Mouse (Mus musculus) hindbrain, embryonic 13.5 days (tissue): ENCODE measurements around the gene Myo3a. TPM values are rescaled to one million over a fixed set of nuclear protein-coding genes. Genes with fewer than 3 reads are reported as not detected.

ENCODE experiments used
- ATAC-seq: fragments of 200-750 bp; cut with Nextera tagmentation; 2 replicates; pipeline ENCODE4 v1.8.0; 2017; ENCODE audit warnings: moderate TSS enrichment; ENCODE audit not compliant: low FRiP score
- H3K27ac ChIP-seq: fragments of 300-500 bp; sonication (generic); 2 replicates; pipeline ENCODE4 v1.5.1; 2015; ENCODE audit warnings: inconsistent platforms, mild to moderate bottlenecking, moderate library complexity
- H3K27me3 ChIP-seq: fragments of 300-500 bp; sonication (generic); 2 replicates; pipeline ENCODE4 v1.6.1; 2015; ENCODE audit warnings: mild to moderate bottlenecking, inconsistent platforms
- H3K36me3 ChIP-seq: fragments of 300-500 bp; sonication (generic); 2 replicates; pipeline ENCODE4 v1.6.1; 2015; ENCODE audit warnings: mild to moderate bottlenecking, inconsistent platforms
- H3K4me1 ChIP-seq: fragments of 300-500 bp; sonication (generic); replicated peaks from 2 replicates; pipeline ENCODE4 v1.6.1; 2015; ENCODE audit warnings: inconsistent platforms
- H3K4me2 ChIP-seq: fragments of 300-500 bp; sonication (generic); 2 replicates; pipeline ENCODE4 v1.6.1; 2015; ENCODE audit warnings: inconsistent platforms, mild to moderate bottlenecking, moderate library complexity
- H3K4me3 ChIP-seq: fragments of 300-500 bp; sonication (generic); 2 replicates; pipeline ENCODE4 v1.5.1; 2015; ENCODE audit warnings: mild to moderate bottlenecking, inconsistent platforms
- H3K9ac ChIP-seq: fragments of 300-500 bp; sonication (generic); 2 replicates; pipeline ENCODE4 v1.6.1; 2015; ENCODE audit warnings: mild to moderate bottlenecking, inconsistent platforms
- H3K9me3 ChIP-seq: fragments of 300-500 bp; sonication (generic); 2 replicates; pipeline ENCODE4 v1.6.1; 2016; ENCODE audit warnings: inconsistent platforms
- WGBS: fragments of 180-500 bp; shearing (Covaris S2); methylation state at CpG from one replicate; pipeline ENCODE4 v1.1.7; 2015; 5-methylcytosine and 5-hydroxymethylcytosine counted together
- polyA plus RNA-seq: library from polyadenylated mRNA; unstranded; fragments of >200 nt; fragmentation: Nextera tagmentation; extraction: Ambion mirVana; gene quantifications from 2 replicates; pipeline ENCODE4 v1.2.1, GENCODE M21; 2015

Gene Myo3a
- polyA plus RNA-seq, 1 experiment from 2014 or later: not detected

DNA sequence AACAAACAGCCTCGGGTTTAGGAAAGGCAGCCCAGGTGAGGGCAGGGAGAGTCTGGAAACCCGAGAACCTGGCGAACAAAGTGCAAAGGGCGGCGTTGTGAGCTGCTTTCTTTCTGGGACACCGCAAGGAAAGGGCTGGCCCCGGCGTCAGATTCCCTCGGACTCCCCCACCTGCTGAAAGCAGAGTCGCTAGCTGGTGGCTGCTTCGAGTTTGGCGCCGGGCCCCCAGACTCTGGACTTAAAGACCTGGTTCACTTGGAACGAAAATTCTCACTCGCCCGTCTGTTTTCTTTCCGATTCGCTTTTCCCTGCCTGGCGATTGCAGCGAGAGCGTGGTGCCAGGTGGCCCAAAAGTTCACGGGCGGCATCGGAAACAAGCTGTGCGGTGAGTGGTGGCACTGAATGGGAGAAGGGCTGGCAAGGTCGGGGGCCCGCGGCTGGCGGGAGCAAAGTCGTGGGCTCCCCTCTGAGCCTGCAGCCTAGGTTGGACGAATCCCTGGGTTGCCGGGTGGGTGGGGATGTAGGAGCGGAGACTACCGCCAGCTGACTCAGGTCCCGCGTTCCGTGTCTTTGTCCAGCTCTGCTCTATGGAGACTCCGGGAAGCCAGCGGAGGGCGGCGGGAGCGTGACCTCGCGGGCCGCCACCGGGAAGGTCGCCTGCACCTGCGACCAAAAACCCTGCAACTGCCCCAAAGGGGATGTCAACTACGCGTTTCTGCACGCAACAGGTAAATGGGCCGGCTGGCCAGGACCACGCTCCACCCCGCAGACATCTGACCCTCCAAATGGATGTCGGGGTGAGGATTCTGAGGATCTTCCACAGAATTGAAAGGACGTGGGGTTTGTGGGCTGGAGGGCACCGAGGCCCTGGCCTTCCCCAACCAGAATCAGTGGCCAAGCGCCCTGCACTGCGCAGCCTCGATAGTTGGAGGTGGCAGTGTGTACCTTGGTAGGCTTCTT lies 396.1 kb downstream of the Myo3a start:
- Histone ChIP-seq H3K4me3 (peak overlapping the region; percentile 61), H3K9ac (peak overlapping the region; percentile 88), H3K4me2 (peak overlapping the region; percentile 84), H3K9me3 (no peaks in the 10 kb centered on the region), H3K36me3 (no peaks in the 10 kb centered on the region), H3K27ac (peak overlapping the region; percentile 98), H3K4me1 (peaks cover 43% of the 10 kb centered on the region), H3K27me3 (peaks cover 82% of the 10 kb centered on the region)
- under 1% methylated on average over 60 of the region's 60 CpGs for WGBS
- no peak for ATAC-seq

DNA sequence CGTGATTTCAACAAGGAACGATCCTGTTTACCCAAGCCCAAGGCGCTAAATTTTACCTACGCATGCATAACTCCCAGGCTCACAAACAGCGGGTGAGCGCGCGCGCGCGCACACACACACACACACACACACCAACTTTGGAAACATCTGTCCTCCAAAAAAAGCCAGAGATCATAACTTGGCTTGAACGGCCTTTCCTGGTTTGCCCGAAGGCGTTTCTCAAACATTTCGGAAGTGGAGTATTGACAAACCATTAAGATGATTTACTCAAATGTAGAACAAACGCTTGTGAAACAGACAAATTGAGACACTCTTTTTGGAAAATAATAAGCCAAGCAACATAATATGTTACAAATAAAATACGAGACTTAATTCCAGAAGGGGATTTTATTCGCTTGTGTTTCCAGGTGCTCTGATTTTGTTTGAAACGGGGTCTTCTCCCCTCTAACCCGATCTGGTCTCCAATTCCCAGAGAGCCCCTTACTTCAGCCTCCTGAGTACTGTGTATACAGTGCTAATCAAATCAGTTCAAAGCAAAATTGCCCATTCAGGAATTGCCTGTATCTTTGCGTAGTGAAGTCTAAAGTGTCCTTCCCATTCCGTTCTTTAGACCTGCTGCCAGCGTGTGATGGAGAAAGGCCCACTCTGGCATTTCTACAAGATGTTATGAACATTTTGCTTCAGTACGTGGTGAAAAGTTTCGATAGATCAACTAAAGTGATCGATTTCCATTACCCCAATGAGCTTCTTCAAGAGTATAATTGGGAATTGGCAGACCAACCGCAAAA lies 397.1 kb downstream of the Myo3a start:
- H3K36me3 ChIP-seq: no peaks in the 10 kb centered on the region
- H3K9me3 ChIP-seq: no peaks in the 10 kb centered on the region
- peak overlapping the region; percentile 84 for H3K4me2 ChIP-seq
- H3K4me1 ChIP-seq: peaks cover 41% of the 10 kb centered on the region
- H3K27ac ChIP-seq: peak overlapping the region; percentile 98
- ATAC-seq: no peak
- peaks cover 73% of the 10 kb centered on the region for H3K27me3 ChIP-seq
- peak overlapping the region; percentile 61 for H3K4me3 ChIP-seq
- WGBS: 5% methylated on average over 27 of the region's 27 CpGs
- peak overlapping the region; percentile 88 for H3K9ac ChIP-seq

DNA sequence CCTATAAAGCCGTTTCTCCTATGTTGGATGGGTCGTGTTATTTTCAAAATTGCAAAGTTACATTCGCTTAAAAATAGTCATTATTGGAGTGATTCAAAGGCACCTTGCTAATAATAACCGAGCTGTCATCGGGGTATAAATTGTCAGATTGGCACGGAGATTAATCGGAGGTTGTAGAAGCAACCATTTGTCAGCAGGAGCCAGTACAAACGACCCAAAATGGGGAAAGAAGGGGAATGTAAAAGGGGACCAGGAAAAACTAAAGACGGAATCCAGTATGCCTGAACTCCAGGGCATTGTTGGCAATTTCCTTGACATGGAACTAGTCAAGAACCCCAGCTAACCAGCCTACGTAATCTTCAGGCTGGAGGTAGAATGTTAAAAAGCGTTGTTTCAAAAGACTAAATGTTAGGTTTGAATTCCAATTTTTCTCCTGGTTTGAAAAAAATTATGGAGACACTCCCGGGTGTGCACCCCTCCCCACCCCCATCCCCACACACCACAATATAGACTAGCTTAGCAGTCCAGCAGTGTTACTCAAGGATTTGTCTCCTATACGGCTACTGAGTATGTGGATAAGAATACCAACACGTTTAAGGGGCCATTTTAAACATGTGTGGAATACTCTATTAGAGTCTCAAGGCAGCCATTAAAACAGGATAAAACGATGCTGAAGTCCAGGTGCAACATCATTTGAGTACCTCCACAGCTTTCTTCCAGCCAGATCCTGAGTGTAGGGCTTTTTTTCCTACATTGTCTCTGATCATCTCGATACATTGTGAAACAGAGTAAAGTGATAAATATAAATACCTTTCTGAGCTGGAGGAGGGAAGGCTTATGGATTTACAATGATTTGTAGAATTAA lies 398.0 kb downstream of the Myo3a start:
- peak overlapping the region; percentile 88 for H3K9ac ChIP-seq
- H3K4me2 ChIP-seq: peak overlapping the region; percentile 84
- H3K4me3 ChIP-seq: peak overlapping the region; percentile 61
- H3K27me3 ChIP-seq: peaks cover 71% of the 10 kb centered on the region
- WGBS: 7% methylated on average over 16 of the region's 16 CpGs
- H3K4me1 ChIP-seq: peaks cover 38% of the 10 kb centered on the region
- ATAC-seq: no peak
- no peaks in the 10 kb centered on the region for H3K36me3 ChIP-seq
- peak overlapping the region; percentile 98 for H3K27ac ChIP-seq
- no peaks in the 10 kb centered on the region for H3K9me3 ChIP-seq

DNA sequence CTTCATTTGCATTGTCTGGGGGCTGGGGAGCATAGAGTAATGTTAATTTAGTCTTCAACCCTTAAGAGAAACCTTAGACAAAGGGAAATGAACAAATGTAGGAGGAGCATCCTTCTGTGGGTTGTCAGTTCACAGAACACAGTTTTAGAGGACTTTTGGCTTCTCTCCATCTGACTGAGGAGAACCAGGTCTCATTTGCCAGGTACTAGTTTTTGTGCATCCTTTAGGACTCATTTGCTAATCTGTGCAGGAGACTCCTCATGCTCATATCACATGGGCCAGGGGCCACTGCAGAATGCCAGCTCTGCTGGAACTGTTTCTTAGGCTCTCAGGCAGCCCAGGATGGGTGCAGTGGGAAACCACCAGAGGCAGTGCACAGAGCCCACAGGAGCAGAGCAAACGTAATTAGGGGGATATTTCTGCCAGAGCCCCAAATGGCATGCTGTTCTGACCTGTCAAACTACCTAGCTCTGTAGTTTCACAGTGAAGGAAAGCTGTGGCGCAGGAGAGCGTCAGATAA lies 399.9 kb downstream of the Myo3a start:
- Histone ChIP-seq H3K27ac (peak overlapping the region; percentile 98), H3K9ac (peak overlapping the region; percentile 69), H3K4me2 (peak overlapping the region; percentile 84), H3K36me3 (peaks cover 9% of the 10 kb centered on the region; the same call in 1 of the 2 replicates), H3K9me3 (no peaks in the 10 kb centered on the region), H3K27me3 (peaks cover 55% of the 10 kb centered on the region), H3K4me3 (peak overlapping the region; percentile 61), H3K4me1 (peaks cover 23% of the 10 kb centered on the region)
- WGBS: 29% methylated on average over 3 of the region's 3 CpGs
- ATAC-seq: peak; percentile 18; the same call in 1 of the 2 replicates

DNA sequence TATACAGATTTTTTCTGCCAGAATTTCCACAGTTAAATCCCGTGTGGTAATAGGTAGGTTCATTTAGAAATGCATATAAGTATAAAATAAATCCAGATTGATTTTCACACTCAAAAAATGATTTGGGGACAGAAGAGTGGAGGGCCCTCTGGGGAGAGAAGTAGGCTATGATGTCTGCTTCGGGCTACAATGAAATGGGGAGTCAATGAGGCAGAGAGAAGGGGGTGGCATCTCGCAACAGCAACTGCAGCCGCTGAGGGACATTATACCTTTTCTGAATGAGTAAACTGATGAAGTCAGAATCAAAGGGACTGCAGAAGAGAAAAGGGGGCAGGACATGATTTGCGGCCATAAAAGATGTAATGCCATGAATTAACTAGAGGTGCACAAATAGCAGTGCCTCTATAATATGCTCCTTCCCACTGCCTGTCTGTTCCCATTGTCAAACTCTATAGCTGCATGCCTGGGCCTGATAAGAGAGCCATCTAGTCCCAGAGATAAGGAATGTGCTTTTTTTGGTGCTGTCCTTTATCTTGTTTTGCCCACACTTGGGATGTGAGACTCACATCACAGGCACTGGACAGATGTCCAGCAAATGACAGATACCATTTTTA lies 400.6 kb downstream of the Myo3a start:
- peak; percentile 74 for ATAC-seq
- Histone ChIP-seq H3K9me3 (no peaks in the 10 kb centered on the region), H3K27me3 (peaks cover 48% of the 10 kb centered on the region), H3K36me3 (peaks cover 9% of the 10 kb centered on the region; the same call in 1 of the 2 replicates), H3K27ac (peak overlapping the region; percentile 98), H3K4me1 (peaks cover 17% of the 10 kb centered on the region), H3K4me2 (peak overlapping the region; percentile 84), H3K4me3 (peak overlapping the region; percentile 61), H3K9ac (peak overlapping the region; percentile 69)
- 17% methylated on average over 5 of the region's 5 CpGs for WGBS

DNA sequence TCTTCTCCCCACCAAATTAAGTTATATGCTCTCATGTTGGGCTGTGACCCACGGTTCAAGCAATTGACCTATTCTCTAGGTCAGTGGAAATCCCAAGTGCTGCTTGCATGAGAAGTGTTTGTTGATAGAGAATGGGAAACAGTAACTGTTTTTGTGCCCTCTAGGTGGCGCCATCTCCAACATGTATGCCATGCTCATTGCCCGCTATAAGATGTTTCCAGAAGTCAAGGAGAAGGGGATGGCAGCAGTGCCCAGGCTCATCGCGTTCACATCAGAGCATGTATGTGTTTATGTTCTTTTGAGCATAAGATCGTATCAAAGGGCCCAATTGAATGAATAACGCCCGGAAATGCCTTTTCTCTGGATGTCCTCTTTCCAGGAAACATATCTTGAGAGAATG lies 407.5 kb downstream of the Myo3a start:
- Histone ChIP-seq H3K9ac (no peak overlapping the region), H3K4me1 (peaks cover 6% of the 10 kb centered on the region; the same call in 1 of the 2 replicates), H3K36me3 (peaks cover 43% of the 10 kb centered on the region), H3K4me3 (no peak overlapping the region), H3K27ac (no peak overlapping the region), H3K27me3 (no peaks in the 10 kb centered on the region), H3K9me3 (no peaks in the 10 kb centered on the region), H3K4me2 (no peak overlapping the region)
- ATAC-seq: no peak
- WGBS: 37% methylated on average over 8 of the region's 8 CpGs

DNA sequence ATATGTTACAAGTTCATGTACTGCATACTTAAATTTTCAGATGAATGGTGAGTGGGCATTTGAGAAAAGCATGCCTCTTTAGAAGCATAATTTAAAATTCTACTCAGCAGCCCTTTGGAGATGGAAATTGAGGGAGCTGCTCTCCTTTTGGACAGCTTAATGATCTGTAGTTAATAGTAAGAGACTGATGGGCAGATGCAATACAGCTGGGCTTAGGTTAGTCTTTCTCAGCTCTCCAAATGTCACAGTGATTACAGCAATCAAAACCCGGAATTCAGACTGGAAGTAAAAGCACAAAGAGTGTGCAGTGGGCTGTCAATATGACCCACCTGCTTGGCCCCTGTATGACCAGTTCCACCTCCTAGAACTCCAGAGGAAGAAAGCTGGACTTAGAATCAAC lies 418.8 kb downstream of the Myo3a start:
- H3K4me1 ChIP-seq: 0 out of 2 replicates have a peak, but pooled peaks cover 9% of the 10 kb centered on the region

DNA sequence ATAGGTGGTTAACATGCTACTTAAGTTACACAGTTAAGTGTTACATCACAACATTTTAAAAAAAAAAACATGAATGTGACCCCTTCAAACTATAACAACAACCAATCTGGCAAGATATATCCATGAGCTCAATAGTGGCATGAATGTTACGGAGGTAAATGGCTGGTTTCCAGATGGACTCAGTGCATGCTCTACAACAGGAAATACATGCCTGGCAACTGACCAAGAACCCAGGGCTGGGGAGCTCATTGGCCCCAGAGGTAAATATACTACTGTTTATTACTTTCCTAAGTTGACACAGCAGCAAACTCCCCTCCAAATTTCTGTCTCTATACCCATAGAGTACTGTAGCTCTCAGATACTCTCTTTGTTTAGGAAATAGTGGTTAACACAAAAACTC lies 421.1 kb downstream of the Myo3a start:
- Histone ChIP-seq H3K9ac (no peak overlapping the region), H3K9me3 (no peaks in the 10 kb centered on the region), H3K4me3 (no peak overlapping the region), H3K36me3 (peaks cover 5% of the 10 kb centered on the region; the same call in 1 of the 2 replicates), H3K4me2 (no peak overlapping the region), H3K4me1 (0 out of 2 replicates have a peak, but pooled peaks cover 3% of the 10 kb centered on the region), H3K27me3 (no peaks in the 10 kb centered on the region), H3K27ac (no peak overlapping the region)
- 83% methylated on average over 1 of the region's 1 CpGs for whole genome bisulfite sequencing
- no peak for ATAC-seq

More for the DNA sequence above, 418.8 kb downstream of the Myo3a start:
- H3K4me3 ChIP-seq: no peak overlapping the region
- H3K4me2 ChIP-seq: no peak overlapping the region
- H3K9ac ChIP-seq: no peak overlapping the region
- H3K27me3 ChIP-seq: no peaks in the 10 kb centered on the region
- ATAC-seq: no peak
- H3K9me3 ChIP-seq: no peaks in the 10 kb centered on the region
- WGBS: 43% methylated on average over 1 of the region's 1 CpGs
- 0 out of 2 replicates have a peak, but pooled peaks cover 6% of the 10 kb centered on the region for H3K36me3 ChIP-seq
- no peak overlapping the region for H3K27ac ChIP-seq

DNA sequence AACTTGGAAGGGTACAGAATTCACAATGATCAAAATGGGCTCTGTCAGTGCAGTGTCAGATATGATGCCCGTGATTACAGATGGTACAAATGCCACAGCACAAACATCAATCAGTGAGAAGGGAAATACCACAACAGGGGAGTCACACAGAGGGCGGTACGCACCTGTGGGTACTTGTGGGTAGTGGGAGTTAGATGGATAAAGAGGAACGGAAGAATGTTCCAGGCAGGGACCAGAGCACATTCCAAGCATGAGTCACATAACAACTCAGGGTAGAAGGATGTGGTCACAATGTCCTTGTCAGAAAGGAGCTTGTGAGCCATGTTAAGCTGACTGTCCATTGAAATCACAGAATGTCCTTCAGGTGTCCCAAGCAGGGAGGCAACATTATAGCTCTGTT lies 424.5 kb downstream of the Myo3a start:
- Histone ChIP-seq H3K9me3 (no peaks in the 10 kb centered on the region), H3K4me2 (no peak overlapping the region), H3K4me3 (no peak overlapping the region), H3K27ac (no peak overlapping the region), H3K36me3 (peaks cover 15% of the 10 kb centered on the region), H3K27me3 (no peaks in the 10 kb centered on the region), H3K4me1 (no peaks in the 10 kb centered on the region), H3K9ac (no peak overlapping the region)
- 87% methylated on average over 4 of the region's 4 CpGs for WGBS
- ATAC-seq: no peak

DNA sequence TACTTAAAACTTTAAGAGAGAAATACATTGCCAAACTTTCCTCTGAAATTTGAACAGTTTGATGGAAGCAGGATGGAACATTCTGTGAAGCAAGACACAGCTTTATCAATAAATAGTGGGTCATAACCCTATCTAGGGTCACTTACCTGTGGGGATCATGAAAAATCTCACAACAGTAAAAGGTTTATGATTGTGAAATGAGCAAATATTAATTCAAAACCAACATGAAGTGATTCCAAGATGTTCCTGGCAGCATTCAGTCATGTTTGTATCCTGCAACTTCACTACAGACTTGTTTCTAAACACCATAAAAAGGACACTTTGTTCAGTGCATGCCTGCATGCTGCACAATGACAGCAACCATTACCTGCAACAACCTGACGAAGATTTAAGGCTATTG lies 436.4 kb downstream of the Myo3a start:
- no peak overlapping the region for H3K9ac ChIP-seq
- H3K36me3 ChIP-seq: peaks cover 23% of the 10 kb centered on the region
- H3K4me3 ChIP-seq: no peak overlapping the region
- no peak overlapping the region for H3K27ac ChIP-seq
- 84% methylated on average over 1 of the region's 1 CpGs for WGBS
- H3K4me1 ChIP-seq: no peaks in the 10 kb centered on the region
- ATAC-seq: no peak
- H3K4me2 ChIP-seq: no peak overlapping the region
- no peaks in the 10 kb centered on the region for H3K27me3 ChIP-seq
- no peaks in the 10 kb centered on the region for H3K9me3 ChIP-seq
